Mouse (Mus musculus) neural tube, embryonic 11.5 days (tissue): ENCODE measurements around the gene Hoxd3. TPM values are rescaled to one million over a fixed set of nuclear protein-coding genes. Genes with fewer than 3 reads are reported as not detected.

Experiments
- ATAC-seq: fragments of 200-750 bp; cut with Nextera tagmentation; 2 replicates; pipeline ENCODE4 v1.8.0; 2017; ENCODE audit warnings: moderate number of reproducible peaks, mild to moderate bottlenecking, moderate TSS enrichment, moderate library complexity; ENCODE audit not compliant: insufficient read depth, low FRiP score, low TSS enrichment
- DNase-seq: peaks from one replicate; pipeline ENCODE4 v3.0.0-alpha.2; 2015; ENCODE audit warnings: low spot score
- H3K27ac ChIP-seq: fragments of 300-500 bp; sonication (generic); 2 replicates; pipeline ENCODE4 v1.5.1; 2014; ENCODE audit warnings: low read depth, mild to moderate bottlenecking, low read length
- H3K27me3 ChIP-seq: fragments of 300-500 bp; sonication (generic); 2 replicates; pipeline ENCODE4 v1.6.1; 2014; ENCODE audit warnings: mild to moderate bottlenecking, low read length, mixed read lengths; ENCODE audit not compliant: control insufficient read depth, insufficient read depth
- H3K36me3 ChIP-seq: fragments of 300-500 bp; sonication (generic); 2 replicates; pipeline ENCODE4 v1.6.1; 2014; ENCODE audit warnings: mild to moderate bottlenecking, low read length, moderate library complexity, mixed read lengths; ENCODE audit not compliant: control insufficient read depth, insufficient read depth
- H3K4me1 ChIP-seq: fragments of 300-500 bp; sonication (generic); 2 replicates; pipeline ENCODE4 v1.6.1; 2014; ENCODE audit warnings: low read length, mixed read lengths; ENCODE audit not compliant: control insufficient read depth, insufficient read depth
- H3K4me2 ChIP-seq: fragments of 300-500 bp; sonication (generic); 2 replicates; pipeline ENCODE4 v1.6.1; 2014; ENCODE audit warnings: low read depth, mild to moderate bottlenecking, moderate library complexity
- H3K4me3 ChIP-seq: fragments of 300-500 bp; sonication (generic); 2 replicates; pipeline ENCODE4 v1.5.1; 2014; ENCODE audit warnings: low read depth, low read length
- H3K9ac ChIP-seq: fragments of 300-500 bp; sonication (generic); 2 replicates; pipeline ENCODE4 v1.6.1; 2014; ENCODE audit warnings: mild to moderate bottlenecking, low read length
- H3K9me3 ChIP-seq: fragments of 300-500 bp; sonication (generic); 2 replicates; pipeline ENCODE4 v1.6.1; 2016; ENCODE audit warnings: low read length; ENCODE audit not compliant: control insufficient read depth
- WGBS: fragments of 180-500 bp; shearing (Covaris S2); extraction: QIAGEN DNeasy Blood & Tissue Kit; methylation state at CpG from one replicate; pipeline ENCODE4 v1.1.7; 2014; 5-methylcytosine and 5-hydroxymethylcytosine counted together
- polyA plus RNA-seq: library from polyadenylated mRNA; unstranded; fragments of >200 nt; fragmentation: Nextera tagmentation; extraction: Ambion mirVana; gene quantifications from 2 replicates; pipeline ENCODE4 v1.2.1, GENCODE M21; 2014

The Hoxd3 gene
- polyA plus RNA-seq, 1 experiment from 2014 or later = 55.0 TPM

DNA sequence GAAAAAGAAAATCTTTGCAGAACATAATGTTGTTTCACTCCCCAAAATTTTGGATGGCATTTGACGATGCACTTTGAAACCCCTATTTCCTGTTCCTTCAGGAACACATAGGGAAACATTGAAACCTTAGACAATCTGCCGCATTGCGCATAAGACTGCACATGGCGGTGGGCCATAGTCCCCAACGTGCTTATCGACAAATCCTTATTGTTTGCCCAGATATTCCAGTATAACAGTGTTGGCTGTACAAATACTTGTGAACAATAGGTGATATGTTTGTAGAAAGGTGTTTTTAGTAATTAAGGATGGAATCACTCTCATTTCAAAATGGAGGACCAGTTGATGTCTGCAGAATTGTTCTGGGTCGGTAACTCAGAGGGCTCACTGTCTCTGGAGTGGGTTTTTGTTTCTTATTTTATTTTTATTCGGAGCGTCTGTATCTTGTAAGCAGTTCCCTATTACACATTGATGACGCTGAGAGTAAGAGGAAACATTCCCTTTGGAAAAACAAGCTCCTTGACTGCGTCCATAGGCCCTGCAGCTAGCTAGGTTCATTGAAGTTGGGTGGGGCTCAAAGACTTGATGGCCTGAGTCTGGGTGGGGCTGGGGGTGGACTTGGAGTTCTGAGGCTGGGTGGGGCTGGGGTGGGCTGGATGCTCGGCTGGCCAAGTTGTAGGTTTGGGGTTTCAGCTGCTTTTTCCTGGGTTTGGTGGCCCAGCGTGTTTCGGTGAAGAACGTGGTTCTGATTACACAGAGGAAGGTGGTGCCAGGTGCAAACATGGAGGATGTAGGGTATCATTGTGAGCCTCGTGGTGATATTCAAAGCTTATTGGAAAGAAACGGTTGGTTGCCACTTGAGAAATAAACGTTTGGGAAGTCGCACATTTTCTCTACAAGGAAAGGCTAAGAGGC is 1.8 kb downstream of the Hoxd3 start:
- DNase-seq (peak; percentile 46), ATAC-seq (no peak)
- peaks cover 4% of the 10 kb centered on the region; the same call in 1 of the 2 replicates for H3K27me3 ChIP-seq
- H3K9me3 ChIP-seq = no peaks in the 10 kb centered on the region
- peak overlapping the region; percentile 75 for H3K4me2 ChIP-seq
- H3K27ac ChIP-seq = peak overlapping the region; percentile 93
- 3% methylated on average over 19 of the region's 19 CpGs for WGBS
- no peaks in the 10 kb centered on the region for H3K36me3 ChIP-seq
- H3K4me1 ChIP-seq = peaks cover 29% of the 10 kb centered on the region
- peak overlapping the region; percentile 98 for H3K4me3 ChIP-seq
- H3K9ac ChIP-seq = peak overlapping the region; percentile 100

DNA sequence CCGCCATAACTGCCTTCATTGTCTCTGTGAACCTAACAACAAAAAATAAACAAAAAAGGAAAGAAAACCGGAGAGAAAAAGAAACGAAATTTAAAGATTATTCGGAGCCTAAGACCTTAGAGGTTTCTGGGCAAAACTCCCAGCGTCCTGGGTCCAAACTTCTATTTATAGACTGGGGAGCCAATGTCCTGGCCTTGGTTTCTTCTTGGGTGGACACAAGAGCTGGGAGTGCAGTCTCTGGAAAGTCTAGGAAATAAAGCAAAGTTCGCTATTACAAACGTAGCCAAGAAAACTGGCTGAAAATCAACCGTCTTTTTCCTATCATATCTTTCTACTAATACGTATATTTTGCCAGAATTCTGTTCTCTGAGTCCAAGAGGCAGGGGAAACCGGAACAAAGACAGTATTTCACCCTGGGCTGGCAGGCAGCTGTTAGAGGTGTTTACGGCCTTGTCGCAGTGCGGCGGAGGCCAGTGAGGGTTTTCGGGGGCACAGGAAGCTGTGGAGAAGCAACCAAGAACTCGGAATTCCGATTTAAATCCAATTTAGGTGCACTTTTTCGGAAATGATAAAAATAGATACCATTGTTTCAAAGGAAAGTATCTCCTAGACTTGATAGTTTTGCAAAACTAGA is 2.5 kb downstream of the Hoxd3 start:
- H3K27ac ChIP-seq = peak overlapping the region; percentile 93
- no peaks in the 10 kb centered on the region for H3K27me3 ChIP-seq
- H3K9me3 ChIP-seq = no peaks in the 10 kb centered on the region
- DNase-seq (peak; percentile 66), ATAC-seq (no peak)
- H3K4me3 ChIP-seq = peak overlapping the region; percentile 98
- H3K9ac ChIP-seq = peak overlapping the region; percentile 100
- no peaks in the 10 kb centered on the region for H3K36me3 ChIP-seq
- peak overlapping the region; percentile 75 for H3K4me2 ChIP-seq
- WGBS = 2% methylated on average over 18 of the region's 18 CpGs
- H3K4me1 ChIP-seq = peaks cover 28% of the 10 kb centered on the region

DNA sequence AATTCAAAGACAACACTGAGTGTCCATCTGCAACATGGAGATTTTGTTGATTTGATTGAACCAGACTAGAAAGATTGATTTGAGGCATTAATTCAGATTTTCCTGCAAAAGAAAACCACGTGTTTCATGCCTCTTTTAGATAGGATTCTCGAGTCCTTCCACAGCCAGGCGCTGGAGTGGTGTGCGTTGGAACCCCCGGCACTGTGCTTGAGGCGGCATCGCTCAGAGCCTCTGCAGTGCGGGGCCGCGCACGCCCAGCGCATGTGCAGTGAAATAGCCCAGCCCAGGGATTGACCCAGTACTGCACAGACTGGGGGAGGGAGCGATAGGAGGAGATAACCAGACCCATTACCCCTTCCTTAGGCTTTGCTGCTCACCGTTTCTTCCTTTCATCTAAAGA is 3.2 kb downstream of the Hoxd3 start:
- H3K36me3 ChIP-seq = no peaks in the 10 kb centered on the region
- WGBS = under 1% methylated on average over 14 of the region's 14 CpGs
- peak overlapping the region; percentile 98 for H3K4me3 ChIP-seq
- peaks cover 31% of the 10 kb centered on the region for H3K4me1 ChIP-seq
- peak overlapping the region; percentile 75 for H3K4me2 ChIP-seq
- peak; percentile 80 for DNase-seq
- ATAC-seq = peak; percentile 73
- no peaks in the 10 kb centered on the region for H3K27me3 ChIP-seq
- peak overlapping the region; percentile 93 for H3K27ac ChIP-seq
- no peaks in the 10 kb centered on the region for H3K9me3 ChIP-seq
- peak overlapping the region; percentile 100 for H3K9ac ChIP-seq

DNA sequence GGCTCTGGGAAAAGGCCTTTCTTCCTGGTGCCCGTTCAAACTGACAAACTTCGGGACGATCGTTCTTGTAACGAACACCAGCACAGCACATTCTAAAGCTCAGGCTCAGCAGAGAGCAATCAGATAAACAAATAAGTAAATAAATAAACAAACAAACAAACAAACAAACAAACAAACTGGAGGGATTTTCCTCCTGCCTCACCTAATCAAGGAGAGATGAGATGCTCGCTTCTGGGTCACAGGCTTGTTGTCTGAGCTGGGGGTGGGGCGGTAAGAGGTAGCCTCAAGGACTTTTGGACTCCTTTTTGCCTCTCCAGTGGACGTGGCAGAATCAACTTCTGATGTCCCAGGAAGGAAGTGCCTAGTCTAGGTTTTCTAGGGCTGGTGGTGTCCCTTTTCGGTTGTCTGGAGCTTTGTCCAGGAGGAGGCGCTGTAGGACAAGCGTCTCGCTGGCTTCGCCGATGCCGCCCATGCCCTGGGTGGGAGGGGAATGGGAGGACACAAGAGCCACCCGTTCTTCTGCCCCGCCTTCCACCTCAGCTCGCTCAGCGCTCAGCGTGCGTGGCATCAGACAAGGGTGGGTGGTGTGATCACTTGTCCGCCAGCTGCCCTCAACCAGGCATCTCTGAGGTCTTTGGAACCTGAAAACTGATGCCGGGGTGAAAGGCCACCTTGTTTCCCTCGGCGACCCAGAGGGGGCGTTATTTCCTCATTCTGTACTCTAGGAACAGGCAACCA is 3.9 kb downstream of the Hoxd3 start:
- Histone ChIP-seq H3K4me3 (peak overlapping the region; percentile 98), H3K36me3 (no peaks in the 10 kb centered on the region), H3K9me3 (no peaks in the 10 kb centered on the region), H3K9ac (peak overlapping the region; percentile 100), H3K27me3 (no peaks in the 10 kb centered on the region), H3K4me2 (peak overlapping the region; percentile 75), H3K27ac (peak overlapping the region; percentile 93), H3K4me1 (peaks cover 32% of the 10 kb centered on the region)
- WGBS = 2% methylated on average over 26 of the region's 26 CpGs
- peak; percentile 95 for DNase-seq
- ATAC-seq = peak; percentile 58; the same call in 1 of the 2 replicates

DNA sequence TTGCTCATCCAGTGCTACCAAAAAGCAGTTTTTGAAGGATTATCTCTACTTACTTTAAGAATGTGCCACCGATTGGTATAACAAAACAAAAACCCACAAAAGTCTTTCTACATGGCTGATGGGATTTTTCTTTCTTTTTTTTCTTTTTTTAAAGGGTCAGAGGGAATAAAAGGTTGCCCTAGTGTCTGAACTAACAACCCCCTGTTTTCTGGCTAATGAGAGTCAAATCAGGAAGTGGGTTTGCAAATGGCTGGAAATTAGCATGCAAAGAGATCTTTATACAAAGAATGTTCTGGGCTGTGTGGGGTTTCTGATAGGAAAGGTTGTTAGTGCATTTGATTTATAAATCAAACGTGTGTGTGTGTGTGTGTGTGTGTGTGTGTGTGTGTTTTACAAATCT is 8.7 kb downstream of the Hoxd3 start:
- H3K4me1 ChIP-seq = peaks cover 57% of the 10 kb centered on the region
- H3K27me3 ChIP-seq = no peaks in the 10 kb centered on the region
- H3K36me3 ChIP-seq = no peaks in the 10 kb centered on the region
- WGBS = 2% methylated on average over 2 of the region's 2 CpGs
- peak overlapping the region; percentile 89 for H3K4me2 ChIP-seq
- DNase-seq (no peak), ATAC-seq (no peak)
- no peaks in the 10 kb centered on the region for H3K9me3 ChIP-seq
- H3K4me3 ChIP-seq = peak overlapping the region; percentile 66
- H3K9ac ChIP-seq = peak overlapping the region; percentile 95
- peak overlapping the region; percentile 81 for H3K27ac ChIP-seq

DNA sequence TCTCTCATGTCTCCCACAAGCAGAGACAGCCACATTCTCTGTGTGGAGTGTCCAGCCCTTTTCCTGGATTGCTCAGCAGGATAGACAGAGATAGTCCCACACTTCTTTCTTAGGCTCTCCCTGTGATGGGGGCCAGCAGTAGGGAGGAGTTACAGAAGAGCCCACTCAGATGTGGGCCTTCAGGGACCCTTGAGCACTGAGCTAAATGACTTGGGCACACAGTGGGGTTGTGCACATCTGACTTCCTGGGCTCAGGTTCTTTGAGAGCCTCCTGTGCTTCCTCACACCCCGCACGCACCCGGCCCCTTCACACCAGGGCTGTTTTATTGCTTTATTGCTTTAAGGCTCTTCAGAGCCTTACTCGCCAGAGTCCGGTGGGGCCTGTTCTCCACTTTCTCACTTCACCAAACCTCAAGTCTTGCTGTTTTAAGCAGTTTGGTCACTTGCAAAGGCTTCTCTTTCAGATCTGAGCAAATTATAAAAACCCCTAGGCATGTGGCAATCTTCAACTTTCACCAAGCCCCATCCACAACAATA is 9.3 kb downstream of the Hoxd3 start:
- peaks cover 60% of the 10 kb centered on the region for H3K4me1 ChIP-seq
- peak overlapping the region; percentile 81 for H3K27ac ChIP-seq
- WGBS = 3% methylated on average over 5 of the region's 5 CpGs
- DNase-seq (peak; percentile 52), ATAC-seq (peak; percentile 57)
- H3K9me3 ChIP-seq = no peaks in the 10 kb centered on the region
- no peaks in the 10 kb centered on the region for H3K36me3 ChIP-seq
- H3K9ac ChIP-seq = peak overlapping the region; percentile 95
- H3K4me3 ChIP-seq = peak overlapping the region; percentile 66
- no peaks in the 10 kb centered on the region for H3K27me3 ChIP-seq
- peak overlapping the region; percentile 89 for H3K4me2 ChIP-seq

DNA sequence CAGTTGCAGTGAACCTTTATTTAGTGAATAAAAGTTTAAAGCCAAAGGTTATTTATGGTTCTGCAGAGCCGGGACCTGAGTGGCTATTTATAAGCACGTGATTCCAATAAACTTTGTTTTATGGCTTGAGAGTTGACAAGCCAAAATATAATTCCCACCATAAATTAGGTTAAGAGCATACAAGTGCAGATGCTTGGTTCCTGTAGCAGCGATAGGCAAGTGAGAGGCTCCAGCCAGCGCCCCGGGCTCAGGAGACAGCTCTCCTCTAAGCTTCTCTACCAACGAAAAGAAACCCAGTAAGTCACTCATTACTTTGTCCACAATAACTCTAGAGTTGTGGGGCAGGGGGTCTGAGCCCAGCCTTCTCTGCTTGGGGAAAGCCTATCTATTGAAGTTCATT is 10.2 kb downstream of the Hoxd3 start:
- peak overlapping the region; percentile 66 for H3K4me3 ChIP-seq
- peak overlapping the region; percentile 89 for H3K4me2 ChIP-seq
- WGBS = 2% methylated on average over 6 of the region's 6 CpGs
- H3K4me1 ChIP-seq = peaks cover 58% of the 10 kb centered on the region
- no peaks in the 10 kb centered on the region for H3K27me3 ChIP-seq
- peak overlapping the region; percentile 95 for H3K9ac ChIP-seq
- ATAC-seq (peak; percentile 59), DNase-seq (peak; percentile 61)
- peak overlapping the region; percentile 99 for H3K27ac ChIP-seq
- no peaks in the 10 kb centered on the region for H3K36me3 ChIP-seq
- H3K9me3 ChIP-seq = no peaks in the 10 kb centered on the region

DNA sequence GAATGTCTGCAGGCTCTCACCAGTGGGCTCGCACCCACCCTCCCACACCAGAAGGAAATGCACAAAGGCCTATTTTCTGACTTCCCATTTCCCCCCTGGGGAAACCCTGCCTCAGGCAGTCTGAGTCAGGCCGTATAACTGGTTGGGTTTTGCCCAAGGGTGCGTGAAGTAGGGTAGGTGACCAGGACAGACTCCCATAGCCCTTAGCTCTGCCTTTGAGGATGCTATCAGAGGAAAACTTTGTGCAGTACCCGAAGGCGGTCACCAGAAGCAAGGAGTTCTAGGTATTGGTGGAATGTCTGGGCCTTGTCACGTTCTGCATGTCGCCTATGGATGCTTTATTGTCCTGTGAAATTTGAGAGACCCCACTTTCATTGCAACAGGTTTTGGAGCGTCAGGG is 11.2 kb downstream of the Hoxd3 start:
- DNase-seq (peak; percentile 61), ATAC-seq (no peak)
- Histone ChIP-seq H3K9ac (peak overlapping the region; percentile 95), H3K4me1 (peaks cover 61% of the 10 kb centered on the region), H3K4me3 (peak overlapping the region; percentile 66), H3K36me3 (no peaks in the 10 kb centered on the region), H3K27me3 (no peaks in the 10 kb centered on the region), H3K4me2 (peak overlapping the region; percentile 89), H3K27ac (peak overlapping the region; percentile 99), H3K9me3 (no peaks in the 10 kb centered on the region)
- WGBS = 4% methylated on average over 8 of the region's 8 CpGs
